Comparison of ENCODE assay signal across 8 mouse cellular contexts in genomic region chrX:160935541-160935940, GRCm38 (mm10). TPM values are rescaled to one million over a fixed set of nuclear protein-coding genes. Genes with fewer than 3 reads are reported as not detected.
A peak's percentile ranks its signal among the peaks of the same experiment; 100 is the strongest.
DNase-seq lines count a peak whose midpoint lies in the region; ATAC-seq and TF ChIP-seq lines count a peak whose summit lies in the region.

No protein-coding gene starts in this region.

- no peak overlapping the region for H3K4me2 ChIP-seq in hindbrain, embryonic 14.5 days (replicated peaks)
- H3K4me2 ChIP-seq in hindbrain, embryonic 16.5 days (ENCODE audit: low read length): no peak overlapping the region

- H3K27me3 ChIP-seq in hindbrain, embryonic 14.5 days (ENCODE audit: control insufficient read depth, insufficient read depth, low read length): peaks cover 17% of the 10 kb centered on the region; the same call in 1 of the 2 replicates
- H3K27me3 ChIP-seq in hindbrain, embryonic 16.5 days (replicated peaks; ENCODE audit: control insufficient read depth, insufficient read depth, low read length): no peaks in the 10 kb centered on the region

- H3K4me3 ChIP-seq in left cerebral cortex, adult 2 months: no peak overlapping the region
- no peak overlapping the region for H3K4me3 ChIP-seq in hindbrain, embryonic 14.5 days (replicated peaks; ENCODE audit: low read length)
- H3K4me3 ChIP-seq in hindbrain, embryonic 16.5 days (ENCODE audit: low read length): no peak overlapping the region

- ATAC-seq in megakaryocyte, adult 5-6 weeks (ENCODE audit: poor library complexity, severe bottlenecking): peak; percentile 51; the same call in 1 of the 2 replicates
- ATAC-seq in hindbrain, embryonic 14.5 days (ENCODE audit: low FRiP score): no peak
- ATAC-seq in hindbrain, embryonic 16.5 days: no peak

- H3K9ac ChIP-seq in hindbrain, embryonic 14.5 days: no peak overlapping the region
- H3K9ac ChIP-seq in hindbrain, embryonic 16.5 days (ENCODE audit: low read depth, low read length): no peak overlapping the region

- no peaks in the 10 kb centered on the region for H3K36me3 ChIP-seq in hindbrain, embryonic 14.5 days (replicated peaks; ENCODE audit: control insufficient read depth, insufficient read depth)
- no peaks in the 10 kb centered on the region for H3K36me3 ChIP-seq in hindbrain, embryonic 16.5 days (ENCODE audit: control insufficient read depth, insufficient read depth, low read length)

- DNase-seq in left cerebral cortex, adult 2 months (ENCODE audit: extremely low spot score in 1 of 2, low spot score in 2 of 2): no peak
- DNase-seq in left cerebral cortex, adult 9 months (ENCODE audit: low spot score in 2 of 2): no peak
- DNase-seq in adipocyte (ENCODE audit: low spot score): peak; percentile 2
- DNase-seq in cerebellum, postnatal 10 days: peak; percentile 21 to 23
- DNase-seq in thymus, adult 18-20 months: no peak
- DNase-seq in hindbrain, embryonic 14.5 days (ENCODE audit: low spot score): no peak

- H3K4me1 ChIP-seq in hindbrain, embryonic 14.5 days (replicated peaks; ENCODE audit: control insufficient read depth, insufficient read depth, low read length): no peaks in the 10 kb centered on the region
- H3K4me1 ChIP-seq in hindbrain, embryonic 16.5 days (ENCODE audit: control insufficient read depth, insufficient read depth, low read depth, low read length): no peaks in the 10 kb centered on the region

- H3K9me3 ChIP-seq in hindbrain, embryonic 14.5 days (ENCODE audit: control insufficient read depth, low read length): no peaks in the 10 kb centered on the region
- H3K9me3 ChIP-seq in hindbrain, embryonic 16.5 days (ENCODE audit: control insufficient read depth, low read length): no peaks in the 10 kb centered on the region

- H3K27ac ChIP-seq in left cerebral cortex, adult 2 months: no peak overlapping the region
- H3K27ac ChIP-seq in hindbrain, embryonic 14.5 days: no peak overlapping the region
- no peak overlapping the region for H3K27ac ChIP-seq in hindbrain, embryonic 16.5 days (ENCODE audit: low read depth, low read length)

- intact Hi-C loops in left cerebral cortex, adult 2 months (cut with DNase I): no loop called here

- 53% methylated on average over 1 of the region's 1 CpGs for WGBS in hindbrain, embryonic 14.5 days
- WGBS in hindbrain, embryonic 16.5 days: 31% methylated on average over 1 of the region's 1 CpGs

- TF ChIP-seq CTCF in left cerebral cortex, adult 2 months (IDR thresholded peaks at IDR 0.05): peak; percentile 30

RNA-seq across cellular contexts. Expression of gene Gja6, which starts 28.7 kb away (rescaled TPM):
- total RNA-seq in left cerebral cortex, adult 2 months (2021): 1 to 10 TPM; 1.6 TPM
- total RNA-seq in megakaryocyte, adult 5-6 weeks (2015): 0.25 TPM in 1 of 2 replicates, not detected in the other
- total RNA-seq in megakaryocyte, adult 5-6 weeks (2017): not detected in 2 replicates
- polyA plus RNA-seq in hindbrain, embryonic 14.5 days (2014; fragmentation: Nextera tagmentation; extraction: Ambion mirVana): 0.10 and 0.12 TPM in 2 replicates
- 0.13 TPM in 1 of 2 replicates, not detected in the other for polyA plus RNA-seq in hindbrain, embryonic 16.5 days (2015; fragmentation: Nextera tagmentation; extraction: Ambion mirVana)

RNA-seq across cellular contexts. Expression of gene Cdkl5, which starts 59.0 kb away (rescaled TPM):
- total RNA-seq in left cerebral cortex, adult 2 months (2021): 100 to 1,000 TPM; 148 to 159 TPM
- 0.85 and 1.2 TPM in 2 replicates for total RNA-seq in megakaryocyte, adult 5-6 weeks (2015)
- 1.2 and 1.6 TPM in 2 replicates for total RNA-seq in megakaryocyte, adult 5-6 weeks (2017)
- polyA plus RNA-seq in hindbrain, embryonic 14.5 days (2014; fragmentation: Nextera tagmentation; extraction: Ambion mirVana): 5.7 and 6.1 TPM in 2 replicates
- 4.4 and 4.9 TPM in 2 replicates for polyA plus RNA-seq in hindbrain, embryonic 16.5 days (2015; fragmentation: Nextera tagmentation; extraction: Ambion mirVana)

Comparison
In these comparisons a context has a peak if more than half of its experiments do, and no peak if none do; other contexts are left out.
1. DNase-seq: peak in adipocyte (single experiment) and cerebellum, postnatal 10 days (2 of 2); none in left cerebral cortex, adult 2 months (0 of 2), left cerebral cortex, adult 9 months (0 of 2), thymus, adult 18-20 months (0 of 2) and hindbrain, embryonic 14.5 days (single experiment).
2. RNA of gene Cdkl5, which starts 59.0 kb away (total RNA-seq): 148 to 159 TPM in left cerebral cortex, adult 2 months; 0.85 to 1.6 TPM in megakaryocyte, adult 5-6 weeks; every median in the first group is over 10 times any median in the second.